Mouse (Mus musculus) embryonic fibroblast, embryonic 13.5 days (primary cell): ENCODE data around the gene Tmem199.

Experiments
- CTCF ChIP-seq: IDR thresholded peaks from 2 replicates; pipeline ENCODE4 v1.5.1; 2011; ENCODE audit warnings: mild to moderate bottlenecking, control low read depth, low read length, moderate library complexity, borderline replicate concordance; ENCODE audit not compliant: insufficient read depth
- POLR2A ChIP-seq: IDR thresholded peaks from 2 replicates; pipeline ENCODE4 v1.6.1; 2011; ENCODE audit warnings: low read depth, mild to moderate bottlenecking, control low read depth, low read length, moderate library complexity

DNA sequence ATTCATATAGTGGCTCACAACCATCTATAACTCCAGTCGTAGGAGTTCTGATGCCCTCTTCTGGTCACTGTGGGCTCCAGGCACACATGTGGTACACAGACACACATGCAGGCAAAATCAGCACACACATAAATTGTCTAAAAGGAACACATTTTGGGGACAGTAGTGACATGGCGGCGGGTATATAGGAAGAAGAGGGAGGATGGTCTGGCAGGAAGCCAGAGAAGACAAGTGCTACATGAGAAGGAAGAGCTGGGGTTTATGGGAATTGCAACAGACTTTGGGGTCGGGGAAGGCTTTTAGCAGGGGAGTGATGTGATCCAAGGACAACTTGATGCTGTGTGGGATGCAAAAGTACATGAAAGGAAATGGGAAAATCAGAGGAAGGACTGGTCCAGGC is 22.5 kb upstream of the Tmem199 start:
- TF ChIP-seq CTCF (no peak; the same call in 1 of the 2 replicates), POLR2A (no peak)
